Mouse (Mus musculus): ENCODE measurements around the gene Akr1d1.

- TF ChIP-seq CTCF (IDR thresholded peaks at IDR 0.05; ENCODE audit: borderline replicate concordance, extremely low read depth, insufficient read depth, insufficient read length) (no peak), POLR2A (IDR thresholded peaks at IDR 0.05; ENCODE audit: borderline replicate concordance, extremely low read depth, insufficient read depth, insufficient read length, poor library complexity, severe bottlenecking) (no peak)
Observed at GRCm38 (mm10) chr6:37532036-37532435, 2.1 kb downstream of the Akr1d1 start.

Data from brain, embryonic 14.5 days (tissue).